Comparison of ENCODE assay signal across 9 mouse cellular contexts in genomic region chr7:127121911-127122270, GRCm38 (mm10). TPM values are rescaled to one million over a fixed set of nuclear protein-coding genes. Genes with fewer than 3 reads are reported as not detected.
DNase-seq lines count a peak whose midpoint lies in the region; ATAC-seq and TF ChIP-seq lines count a peak whose summit lies in the region.
"Had no signal": no experiment of that assay in that cellular context is flagged by ENCODE, and none has a peak within 500 bp of the region (broad histone marks: within the 10 kb centered on the region; RNA-seq: fewer than 3 reads in every experiment).

Qprt (minus strand) TSS chr7:127122226.

- H3K9me3 ChIP-seq in heart, postnatal 0 days (replicated peaks; ENCODE audit: control insufficient read depth, low read length): 0 out of 2 replicates have a peak, but pooled peaks cover 6% of the 10 kb centered on the region
- peaks cover 7% of the 10 kb centered on the region; the same call in 1 of the 2 replicates for H3K9me3 ChIP-seq in kidney, embryonic 14.5 days (ENCODE audit: control insufficient read depth, low read length)
- no peaks in the 10 kb centered on the region for H3K9me3 ChIP-seq in liver, embryonic 16.5 days (replicated peaks; ENCODE audit: control insufficient read depth, low read length)

- H3K27me3 ChIP-seq in heart, postnatal 0 days (ENCODE audit: control insufficient read depth, insufficient read depth, low read length): 0 out of 2 replicates have a peak, but pooled peaks cover 4% of the 10 kb centered on the region
- peaks cover 9% of the 10 kb centered on the region for H3K27me3 ChIP-seq in kidney, embryonic 14.5 days (ENCODE audit: control insufficient read depth, insufficient read depth, low read length)
- no peaks in the 10 kb centered on the region for H3K27me3 ChIP-seq in liver, embryonic 16.5 days (ENCODE audit: control insufficient read depth, insufficient read depth, low read depth, low read length)
- H3K27me3 ChIP-seq: megakaryocyte, embryonic 14.5 days had no signal

- no peak; the same call in 1 of the 2 replicates for ATAC-seq in heart, postnatal 0 days (ENCODE audit: insufficient read depth, low read depth)
- peak; percentile 29; the same call in 1 of the 2 replicates for ATAC-seq in kidney, embryonic 14.5 days (ENCODE audit: low FRiP score, low TSS enrichment)
- peak; percentile 77 for ATAC-seq in liver, embryonic 16.5 days (ENCODE audit: low read depth)
- no peak for ATAC-seq in megakaryocyte progenitor cell, adult 5-6 weeks (replicated peaks; ENCODE audit: poor library complexity)
- no peak for ATAC-seq in erythroid progenitor cell, adult 5-6 weeks (replicated peaks; ENCODE audit: low FRiP score, poor library complexity, severe bottlenecking)
- ATAC-seq in megakaryocyte-erythroid progenitor cell, adult 5-6 weeks (replicated peaks; ENCODE audit: low FRiP score, low TSS enrichment, poor library complexity, severe bottlenecking): no peak

- 27% methylated on average over 7 of the region's 7 CpGs for WGBS in heart, postnatal 0 days
- WGBS in kidney, embryonic 14.5 days: 13% methylated on average over 7 of the region's 7 CpGs
- 54% methylated on average over 7 of the region's 7 CpGs for WGBS in liver, embryonic 16.5 days (ENCODE audit: insufficient replicate concordance)

- peak within 1 kb of the TSS; percentile 28; the same call in 1 of the 2 replicates for H3K9ac ChIP-seq in heart, postnatal 0 days (replicated peaks; ENCODE audit: low read depth, low read length)
- peak within 1 kb of the TSS; percentile 5; the same call in 1 of the 2 replicates for H3K9ac ChIP-seq in kidney, embryonic 14.5 days (ENCODE audit: low read depth, low read length)
- peak within 1 kb of the TSS; percentile 11; the same call in 1 of the 2 replicates for H3K9ac ChIP-seq in liver, embryonic 16.5 days (ENCODE audit: low read depth, low read length)

- TF ChIP-seq CTCF in heart, postnatal 0 days (IDR thresholded peaks at IDR 0.05; ENCODE audit: low read depth): no peak

- peak within 1 kb of the TSS; percentile 28; the same call in 1 of the 2 replicates for H3K4me2 ChIP-seq in heart, postnatal 0 days (ENCODE audit: low read depth, low read length)
- peak within 1 kb of the TSS; percentile 29 for H3K4me2 ChIP-seq in kidney, embryonic 14.5 days (replicated peaks; ENCODE audit: low read depth, low read length)
- H3K4me2 ChIP-seq in liver, embryonic 16.5 days (ENCODE audit: low read depth, low read length): peak within 1 kb of the TSS; percentile 12; the same call in 1 of the 2 replicates

- TF ChIP-seq EP300 in heart, postnatal 0 days (IDR thresholded peaks at IDR 0.05; ENCODE audit: low read depth): no peak

- no peak within 1 kb of the TSS for H3K27ac ChIP-seq in heart, postnatal 0 days (ENCODE audit: low read depth)
- H3K27ac ChIP-seq in kidney, embryonic 14.5 days (ENCODE audit: low read depth, low read length): peak within 1 kb of the TSS; percentile 25; the same call in 1 of the 2 replicates
- H3K27ac ChIP-seq in liver, embryonic 16.5 days (ENCODE audit: low read length): peak within 1 kb of the TSS; percentile 64

- H3K36me3 ChIP-seq in heart, postnatal 0 days (replicated peaks; ENCODE audit: control insufficient read depth, insufficient read depth, low read length): no peaks in the 10 kb centered on the region
- no peaks in the 10 kb centered on the region for H3K36me3 ChIP-seq in kidney, embryonic 14.5 days (ENCODE audit: control insufficient read depth, insufficient read depth, low read length)
- no peaks in the 10 kb centered on the region for H3K36me3 ChIP-seq in liver, embryonic 16.5 days (ENCODE audit: control insufficient read depth, insufficient read depth)

- peaks cover 8% of the 10 kb centered on the region; the same call in 1 of the 2 replicates for H3K4me1 ChIP-seq in heart, postnatal 0 days (ENCODE audit: control insufficient read depth, insufficient read depth)
- peaks cover 8% of the 10 kb centered on the region; the same call in 1 of the 2 replicates for H3K4me1 ChIP-seq in kidney, embryonic 14.5 days (ENCODE audit: control insufficient read depth, insufficient read depth, low read length)
- H3K4me1 ChIP-seq in liver, embryonic 16.5 days (ENCODE audit: control insufficient read depth, low read depth, low read length): peaks cover 12% of the 10 kb centered on the region

- no peak within 1 kb of the TSS for H3K4me3 ChIP-seq in heart, postnatal 0 days (ENCODE audit: low read depth, low read length)
- H3K4me3 ChIP-seq in kidney, embryonic 14.5 days (ENCODE audit: low read length): peak within 1 kb of the TSS; percentile 15
- H3K4me3 ChIP-seq in liver, embryonic 16.5 days (ENCODE audit: low read depth, low read length): peak within 1 kb of the TSS; percentile 51
- H3K4me3 ChIP-seq: megakaryocyte, embryonic 14.5 days had no signal

- DNase-seq in heart, postnatal 0 days (ENCODE audit: low spot score): no peak
- no peak for DNase-seq in heart, adult 11 months
- peak; percentile 31 for DNase-seq in embryo, embryonic 11 days

RNA-seq across cellular contexts. Expression of gene Qprt, which starts in this region (rescaled TPM):
- 0.42 and 2.3 TPM in 2 replicates for total RNA-seq in heart, postnatal 0 days (2014; rRNA removed; ENCODE audit: low replicate concordance)
- 0.88 and 1.1 TPM in 2 replicates for polyA plus RNA-seq in heart, postnatal 0 days (2015; fragmentation: Nextera tagmentation; extraction: Ambion mirVana)
- polyA plus RNA-seq in kidney, embryonic 14.5 days (2014; fragmentation: Nextera tagmentation; extraction: Ambion mirVana): 8.9 and 13.0 TPM in 2 replicates
- polyA plus RNA-seq in liver, embryonic 16.5 days (2015; fragmentation: Nextera tagmentation; extraction: Ambion mirVana): 74.1 and 76.6 TPM in 2 replicates
- total RNA-seq in megakaryocyte progenitor cell, adult 5-6 weeks (2015): 2.0 and 3.5 TPM in 2 replicates
- total RNA-seq in megakaryocyte progenitor cell, adult 5-6 weeks (2017): 1.1 and 1.9 TPM in 2 replicates
- not detected in 2 replicates for total RNA-seq in erythroid progenitor cell, adult 5-6 weeks (2015; ENCODE audit: low replicate concordance)
- 1.8 TPM in 1 of 2 replicates, not detected in the other for total RNA-seq in erythroid progenitor cell, adult 5-6 weeks (2017; ENCODE audit: low replicate concordance)
- 4.4 and 8.2 TPM in 2 replicates for total RNA-seq in megakaryocyte-erythroid progenitor cell, adult 5-6 weeks (2014; fragmentation: Nextera tagmentation)
- 1.7 and 5.3 TPM in 2 replicates for total RNA-seq in megakaryocyte-erythroid progenitor cell, adult 5-6 weeks (2017)

Comparison
In these comparisons a context has a peak if more than half of its experiments do, and no peak if none do; other contexts are left out.
1. ATAC-seq: peak in kidney, embryonic 14.5 days (single experiment) and liver, embryonic 16.5 days (single experiment); none in heart, postnatal 0 days (single experiment), megakaryocyte progenitor cell, adult 5-6 weeks (single experiment), erythroid progenitor cell, adult 5-6 weeks (single experiment) and megakaryocyte-erythroid progenitor cell, adult 5-6 weeks (single experiment).
2. Peak in every context shown above with its lines, with median percentiles within 50 percentile points of each other: H3K4me2 ChIP-seq and H3K9ac ChIP-seq.